Mouse (Mus musculus): ENCODE data around the gene Wnt9a. TPM values are rescaled to one million over a fixed set of nuclear protein-coding genes. Genes with fewer than 3 reads are reported as not detected.

Gene Wnt9a
- total RNA-seq, 1 experiment from 2014 or later: 1.1 TPM

Small RNAs within 50 kb of the gene (microRNA-seq; reads per million reads assigned to microRNA genes)
- 0 reads per million in 2 experiments for gene Gm24756

Other genes starting within 250 kb of the Wnt9a start
- 0.98 and 1.1 TPM in 2 replicates for gene Obscn, start 170.5 kb upstream of the Wnt9a start, total RNA-seq (2021)
- gene Iba57, start 143.2 kb upstream of the Wnt9a start, total RNA-seq (2021): 18.3 and 19.4 TPM in 2 replicates
- gene Gjc2, start 123.7 kb upstream of the Wnt9a start, total RNA-seq (2021): 0.30 and 0.56 TPM in 2 replicates
- 69.1 and 71.8 TPM in 2 replicates for gene Guk1, start 114.7 kb upstream of the Wnt9a start, total RNA-seq (2021)
- 68.3 and 69.2 TPM in 2 replicates for gene Mrpl55, start 104.4 kb upstream of the Wnt9a start, total RNA-seq (2021)
- 27.1 and 29.1 TPM in 2 replicates for gene 2310033P09Rik, start 98.6 kb upstream of the Wnt9a start, total RNA-seq (2021)
- gene Arf1, start 78.7 kb upstream of the Wnt9a start, total RNA-seq (2021): 354 and 382 TPM in 2 replicates
- gene Wnt3a, start 16.2 kb upstream of the Wnt9a start, total RNA-seq (2021): not detected in 2 replicates
- gene Prss38, start 68.7 kb downstream of the Wnt9a start, total RNA-seq (2021): not detected in 2 replicates
- gene Jmjd4, start 143.1 kb downstream of the Wnt9a start, total RNA-seq (2021): 7.9 and 9.5 TPM in 2 replicates
- gene Snap47, start 144.3 kb downstream of the Wnt9a start, total RNA-seq (2021): 59.3 and 60.9 TPM in 2 replicates
- 4.2 and 4.7 TPM in 2 replicates for gene Zfp867, start 165.5 kb downstream of the Wnt9a start, total RNA-seq (2021)
- 19.9 and 22.8 TPM in 2 replicates for gene Zkscan17, start 219.8 kb downstream of the Wnt9a start, total RNA-seq (2021)
- 0.56 and 0.64 TPM in 2 replicates for gene Nlrp3, start 234.6 kb downstream of the Wnt9a start, total RNA-seq (2021)

Measured in adrenal gland, postnatal 14 days (tissue).